In genomic region chr6:28567978-28568377, GRCm38 (mm10) we compare ENCODE assay signal across 25 mouse cellular contexts.
"Had no signal": no experiment of that assay in that cellular context is flagged by ENCODE, and none has a peak within 500 bp of the region (broad histone marks: within the 10 kb centered on the region; RNA-seq: fewer than 3 reads in every experiment).

No protein-coding gene starts in this region.

- H3K36me3 ChIP-seq: heart, embryonic 15.5 days had no signal

- H3K27ac ChIP-seq: gastrocnemius, adult 2 months; heart, adult 2 months; heart, embryonic 13.5 days; heart, embryonic 15.5 days; hindbrain, embryonic 14.5 days; intestine, embryonic 15.5 days; left cerebral cortex, adult 2 months; limb, embryonic 10.5 days; limb, embryonic 12.5 days had no signal

- H3K4me3 ChIP-seq: gastrocnemius, adult 2 months; heart, adult 2 months; heart, embryonic 13.5 days; heart, embryonic 15.5 days; intestine, embryonic 15.5 days; left cerebral cortex, adult 2 months; limb, embryonic 10.5 days; limb, embryonic 12.5 days had no signal

- H3K27me3 ChIP-seq: heart, embryonic 13.5 days; heart, embryonic 15.5 days; intestine, embryonic 15.5 days; limb, embryonic 12.5 days had no signal

- H3K9ac ChIP-seq: heart, embryonic 13.5 days; heart, embryonic 15.5 days; hindbrain, embryonic 14.5 days; intestine, embryonic 15.5 days; limb, embryonic 12.5 days had no signal

- ATAC-seq: hindbrain, embryonic 16.5 days; inflammation-experienced regulatory T-cells, adult 6 months; intestine, embryonic 15.5 days; intestine, postnatal 0 days had no signal

- H3K4me2 ChIP-seq: heart, embryonic 11.5 days; heart, embryonic 13.5 days; heart, embryonic 15.5 days; hindbrain, embryonic 14.5 days; intestine, embryonic 15.5 days; limb, embryonic 12.5 days; liver, embryonic 11.5 days had no signal

- DNase-seq: gastrocnemius, adult 2 months; gastrocnemius, postnatal 10 days; gastrocnemius, postnatal 25 days; heart, adult 2 months; heart, postnatal 14 days; heart, postnatal 4 days; kidney, adult 18-20 months; kidney, adult 8-10 months; kidney, postnatal 10 days; kidney, postnatal 25 days; layer of hippocampus, adult 9-11 months; layer of hippocampus, postnatal 36 days; liver had no signal

- H3K4me1 ChIP-seq: intestine, embryonic 15.5 days had no signal

- H3K9me3 ChIP-seq: heart, embryonic 13.5 days; heart, embryonic 15.5 days; intestine, embryonic 15.5 days; limb, embryonic 10.5 days; limb, embryonic 12.5 days had no signal
